Mouse (Mus musculus) left cerebral cortex, adult 8-10 months (tissue): ENCODE data around the gene Cntn4. TPM values are rescaled to one million over a fixed set of nuclear protein-coding genes. Genes with fewer than 3 reads are reported as not detected.
A peak's percentile ranks its signal among the peaks of the same experiment; 100 is the strongest.

Experiments used
- DNase-seq, 2 experiments: peaks; one replicate each; pipeline ENCODE4 v3.0.0; 2022; ENCODE audit warnings: low spot score in 2 of 2
- total RNA-seq, 4 experiments: library from RNA; stranded (reverse); gene quantifications; 2 replicates each; pipeline ENCODE4 v1.2.4; 2022

The Cntn4 gene
- total RNA-seq, 4 experiments from 2014 or later: 54.4 to 64.7 (median 60.9) TPM

GRCm38 (mm10) chr6:106454131-106454838 is 776.8 kb downstream of the Cntn4 start:
- DNase-seq: no peak

GRCm38 (mm10) chr6:106455616-106456015 is 778.2 kb downstream of the Cntn4 start:
- DNase-seq: no peak

DNA sequence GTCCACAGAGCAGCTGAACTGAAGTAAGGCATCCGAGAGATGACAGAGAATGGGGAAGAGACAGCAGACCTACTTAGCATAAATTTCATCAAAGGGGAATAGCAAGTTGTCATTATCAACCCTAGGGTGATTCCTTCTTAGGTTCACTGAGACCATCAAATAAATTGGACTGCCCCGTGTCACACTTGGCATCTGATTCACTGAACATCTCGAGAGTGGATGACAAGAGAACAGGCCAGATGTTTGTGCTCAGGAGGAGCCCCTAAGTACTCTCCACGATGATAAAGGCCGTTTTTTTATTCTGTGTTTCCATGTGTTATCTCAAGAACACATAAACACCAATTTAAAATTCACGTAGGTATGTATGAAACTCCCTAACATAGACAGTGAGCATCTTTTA is 780.7 kb downstream of the Cntn4 start:
- no peak for DNase-seq

DNA sequence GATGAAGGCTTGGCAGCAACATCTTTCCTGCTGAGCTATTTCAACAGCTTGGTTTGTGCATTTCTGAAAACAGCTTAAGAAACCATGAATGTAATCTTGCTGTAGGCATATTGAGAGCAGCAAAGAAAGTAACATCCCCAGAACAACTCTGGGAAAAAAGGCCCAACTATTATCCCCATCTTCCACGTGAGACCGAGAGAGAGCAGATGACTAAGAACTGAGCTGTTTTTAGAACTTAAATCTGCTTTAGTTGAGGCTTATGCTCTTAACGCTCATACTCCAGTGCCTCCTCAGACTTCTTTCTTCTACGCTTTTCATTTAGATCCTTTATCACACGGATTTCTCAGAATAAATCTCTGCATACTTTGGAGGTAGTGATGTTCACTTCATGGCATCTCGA is 784.9 kb downstream of the Cntn4 start:
- DNase-seq: peak in 1 of 2 experiments; percentile 16

- no peak for DNase-seq
Measured at GRCm38 (mm10) chr6:106463857-106464256, 786.4 kb downstream of the Cntn4 start.

DNA sequence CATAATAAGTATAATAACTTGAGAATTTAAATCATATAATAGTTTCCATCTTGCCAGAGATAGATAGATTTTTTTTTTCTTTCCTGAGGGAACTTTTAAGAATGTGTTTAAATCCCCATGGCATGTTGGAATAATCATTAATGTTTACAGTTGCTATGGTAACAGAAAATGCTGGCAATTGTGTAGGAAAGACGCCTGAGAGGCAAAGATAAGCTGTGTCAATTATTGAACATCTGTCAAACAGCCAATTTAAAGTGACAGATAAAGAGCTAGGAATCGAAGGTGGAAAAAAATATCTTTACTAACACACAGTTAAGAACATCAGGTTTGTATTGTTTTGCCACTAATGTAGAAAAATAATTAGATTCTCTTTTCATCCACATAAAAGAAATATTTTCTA is 788.3 kb downstream of the Cntn4 start:
- no peak for DNase-seq

DNA sequence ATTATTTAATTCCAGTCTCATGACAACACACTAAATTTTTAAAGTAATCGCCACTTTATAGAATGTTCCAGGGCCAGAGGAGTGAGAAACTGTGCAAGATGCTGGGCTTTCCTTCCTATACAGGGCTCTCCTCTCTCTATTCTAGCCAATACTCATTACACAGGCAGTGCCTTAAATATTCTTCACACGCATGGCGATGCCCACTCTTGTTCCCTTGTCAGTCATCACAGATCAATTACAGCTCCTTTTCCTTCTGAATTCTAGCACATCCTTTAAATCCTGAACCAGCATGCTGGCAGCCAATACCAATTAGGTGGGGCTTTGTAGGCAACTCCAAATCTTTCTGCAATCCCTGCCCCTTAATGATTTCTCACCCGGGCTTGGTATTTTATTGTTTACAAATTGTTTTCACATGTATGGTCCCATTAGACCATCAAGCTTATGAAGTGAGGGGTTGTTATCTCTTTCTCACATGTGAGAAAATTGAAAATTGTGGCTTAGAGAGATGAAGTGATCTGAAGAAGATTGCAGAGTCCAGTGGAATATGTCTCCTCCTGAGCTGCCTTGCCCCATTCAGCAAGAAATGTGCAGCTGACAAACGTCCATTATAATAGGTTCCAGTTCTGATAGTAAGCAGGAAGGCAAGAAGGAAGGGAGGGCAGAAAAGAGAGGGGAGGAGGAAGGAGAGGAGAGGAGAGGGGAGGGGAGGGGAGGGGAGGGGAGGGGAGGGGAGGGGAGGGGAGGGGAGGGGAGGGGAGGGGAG is 789.0 kb downstream of the Cntn4 start:
- no peak for DNase-seq

DNA sequence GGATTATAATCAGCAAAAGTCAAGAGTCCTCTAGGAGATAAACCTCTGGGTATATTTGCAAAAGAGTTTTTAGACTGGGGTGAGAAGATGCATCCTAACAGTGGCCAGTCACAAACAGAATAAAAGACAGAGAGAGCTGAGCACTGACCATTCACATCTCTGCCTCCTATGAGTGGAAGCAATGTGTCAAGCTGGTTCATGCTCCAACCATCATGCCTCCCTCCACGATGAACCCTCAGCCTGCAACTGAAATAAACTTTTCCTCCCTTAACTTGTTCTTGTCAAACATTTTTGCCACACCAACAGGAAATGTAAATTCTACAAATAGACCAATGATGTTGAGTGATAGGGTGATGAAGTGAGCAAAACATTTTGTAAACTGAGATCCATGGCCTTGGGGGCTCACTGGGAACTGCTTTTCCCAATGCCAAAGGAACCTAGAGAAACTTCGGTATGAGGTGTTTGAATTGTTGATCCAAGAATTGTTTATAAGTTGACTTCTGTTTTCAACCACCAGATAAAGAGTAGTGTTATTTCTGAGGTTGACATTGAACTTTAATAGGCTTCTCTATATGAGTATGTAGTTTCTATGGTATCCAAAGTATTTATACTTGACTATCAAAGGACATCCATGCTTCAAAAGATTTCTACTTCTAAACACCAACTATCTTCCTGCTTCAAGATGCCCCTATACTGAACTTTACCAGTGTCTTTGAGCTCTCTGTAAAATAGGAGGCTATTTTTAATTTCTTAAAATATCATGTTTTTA is 794.6 kb downstream of the Cntn4 start:
- DNase-seq: no peak

DNA sequence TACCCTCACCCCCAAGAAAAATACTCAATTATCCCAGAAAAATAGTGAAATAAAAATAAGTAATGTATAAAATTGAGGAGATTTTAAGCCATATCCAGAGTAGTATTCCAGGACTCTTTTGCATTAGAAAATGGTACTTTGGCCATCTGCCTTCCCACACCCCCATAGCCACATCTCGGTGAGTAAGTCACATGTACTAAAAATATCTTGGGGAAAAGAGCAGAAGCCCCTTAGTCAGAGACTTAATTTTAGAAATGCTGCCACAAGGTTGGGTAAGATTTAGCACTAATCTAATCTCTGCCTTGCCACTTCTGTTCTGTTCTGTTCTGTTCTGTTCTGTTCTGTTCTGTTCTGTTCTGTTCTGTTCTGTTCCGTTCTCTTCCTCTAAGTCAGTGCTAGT is 796.4 kb downstream of the Cntn4 start:
- peak in 1 of 2 experiments; percentile 57 for DNase-seq

DNA sequence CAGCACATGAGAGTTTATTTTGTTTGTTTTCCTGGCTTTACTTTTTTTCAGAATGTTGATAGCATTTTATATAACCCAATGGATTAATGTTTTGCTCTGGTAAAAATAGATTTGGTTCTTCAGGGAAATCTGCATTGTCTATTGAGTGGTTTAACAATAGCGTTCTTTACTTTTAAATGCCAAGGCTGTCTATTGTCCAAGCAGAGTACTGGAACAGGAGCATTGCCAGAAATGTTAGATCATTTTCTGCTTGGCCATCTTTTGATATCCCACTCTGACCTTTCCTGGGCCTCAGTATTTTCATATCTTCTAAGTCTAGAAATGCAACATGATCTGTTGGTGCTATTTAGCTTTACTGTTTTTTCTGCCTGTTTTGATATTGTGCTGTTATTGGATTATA is 804.1 kb downstream of the Cntn4 start:
- DNase-seq: no peak

- no peak for DNase-seq
Measured at GRCm38 (mm10) chr6:106496303-106496702, 818.8 kb downstream of the Cntn4 start.

- peak in 1 of 2 experiments; percentile 68 for DNase-seq
Measured at GRCm38 (mm10) chr6:106499166-106499565, 821.7 kb downstream of the Cntn4 start.

GRCm38 (mm10) chr6:106503961-106504360 is 826.5 kb downstream of the Cntn4 start:
- DNase-seq: peak in 1 of 2 experiments; percentile 69

- no peak for DNase-seq
Measured at GRCm38 (mm10) chr6:106520367-106520766, 842.9 kb downstream of the Cntn4 start.

GRCm38 (mm10) chr6:106543500-106543899 is 866.0 kb downstream of the Cntn4 start:
- DNase-seq: no peak

DNA sequence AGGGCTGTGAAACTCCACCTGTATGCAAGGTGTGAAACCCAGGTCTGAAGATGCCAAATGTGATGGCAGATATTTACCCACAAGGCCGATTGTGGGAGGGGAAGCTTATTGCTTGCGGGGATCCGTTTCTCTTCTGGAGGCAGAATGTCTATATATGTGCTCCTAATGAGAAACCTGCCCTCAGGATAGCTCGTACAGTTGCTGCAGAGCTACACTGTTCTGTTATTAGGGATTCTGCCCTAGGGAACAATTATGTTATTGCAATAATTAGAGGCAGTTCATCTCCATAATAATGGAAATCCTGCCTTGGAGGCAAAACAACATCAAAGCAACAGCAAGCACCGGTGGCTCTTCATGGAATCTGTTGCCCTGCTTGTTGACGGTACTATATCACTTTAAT is 884.2 kb downstream of the Cntn4 start:
- no peak for DNase-seq

DNA sequence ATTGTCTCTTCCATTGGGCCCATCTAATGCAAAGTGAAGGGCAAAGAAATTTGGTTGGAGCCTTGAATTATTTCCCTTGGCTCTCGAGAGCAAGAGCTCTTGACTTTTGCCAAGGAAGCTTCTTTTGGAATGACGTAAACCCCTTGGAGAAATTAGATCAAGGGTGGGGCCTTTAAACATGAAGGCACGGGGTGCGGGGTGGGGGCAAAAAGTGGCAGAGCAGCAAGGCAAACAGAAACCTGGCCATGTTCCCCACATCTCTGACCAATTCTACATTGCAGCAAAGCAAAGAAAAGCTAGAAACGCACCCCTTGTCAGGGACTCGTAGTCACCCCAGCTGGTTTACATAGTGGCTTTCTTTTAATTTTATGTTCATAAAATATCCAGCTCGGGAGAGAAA is 887.9 kb downstream of the Cntn4 start:
- no peak for DNase-seq

DNA sequence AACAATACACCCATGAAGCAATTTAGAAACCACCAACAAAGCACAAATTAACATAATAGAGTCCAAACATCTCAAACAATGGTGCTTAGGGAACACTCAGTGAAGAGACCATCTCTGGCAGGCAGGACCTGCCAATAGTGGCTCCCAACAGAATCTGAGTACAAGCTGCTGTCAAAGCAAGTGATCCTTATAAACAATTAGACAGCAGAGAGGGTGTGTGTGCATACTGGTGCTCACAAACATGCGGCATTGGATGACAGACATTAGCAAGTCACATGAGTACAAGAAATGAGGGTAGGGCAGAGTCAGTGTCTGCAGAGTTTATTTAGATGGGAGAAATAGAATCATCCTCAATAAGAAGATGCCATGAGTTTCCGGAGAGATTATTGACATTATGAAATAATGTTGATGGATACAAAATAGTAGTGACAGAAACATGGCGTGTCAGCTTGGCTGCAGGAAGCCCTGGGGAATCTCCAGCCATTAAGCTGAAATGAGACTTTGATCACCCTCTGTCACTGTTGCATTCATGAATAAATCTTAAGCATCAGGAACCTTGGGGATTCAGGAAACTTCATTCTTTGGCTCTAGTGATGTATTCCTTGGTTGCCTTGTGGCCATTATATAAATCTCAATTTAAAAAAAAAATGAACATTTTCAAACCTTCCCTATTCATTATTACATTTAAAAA is 888.5 kb downstream of the Cntn4 start:
- no peak for DNase-seq

DNA sequence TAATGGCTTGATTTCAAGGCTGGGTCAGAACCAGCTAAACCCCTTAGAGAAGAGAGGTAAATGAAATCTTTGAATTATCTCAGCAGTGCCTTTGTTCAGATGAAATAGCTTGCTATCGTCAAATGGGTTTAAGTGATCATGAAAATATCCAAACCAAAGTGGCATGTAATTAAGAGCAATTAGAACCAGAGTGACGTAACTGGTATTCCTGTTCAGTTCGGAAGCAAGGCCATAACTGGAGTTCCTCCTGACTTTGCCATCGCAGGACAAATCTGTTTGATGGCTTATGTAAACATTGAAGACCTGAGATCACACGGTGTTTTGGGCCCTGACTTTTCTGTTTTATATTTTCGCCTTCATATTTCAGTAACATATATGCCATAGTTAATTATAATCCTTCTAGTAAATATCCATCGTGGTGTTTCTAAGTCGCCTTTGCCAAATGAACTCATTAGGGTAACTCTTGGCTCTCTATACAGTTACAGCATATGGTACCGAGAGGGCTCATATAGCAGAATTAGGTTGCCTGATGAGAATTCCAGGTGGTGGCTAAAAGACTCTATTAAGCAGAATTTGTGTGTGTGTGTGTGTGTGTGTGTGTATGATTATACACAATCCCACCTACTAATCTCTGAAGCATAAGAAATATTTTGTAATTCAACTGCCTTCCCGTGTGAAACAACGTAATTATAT is 889.6 kb downstream of the Cntn4 start:
- DNase-seq: no peak

DNA sequence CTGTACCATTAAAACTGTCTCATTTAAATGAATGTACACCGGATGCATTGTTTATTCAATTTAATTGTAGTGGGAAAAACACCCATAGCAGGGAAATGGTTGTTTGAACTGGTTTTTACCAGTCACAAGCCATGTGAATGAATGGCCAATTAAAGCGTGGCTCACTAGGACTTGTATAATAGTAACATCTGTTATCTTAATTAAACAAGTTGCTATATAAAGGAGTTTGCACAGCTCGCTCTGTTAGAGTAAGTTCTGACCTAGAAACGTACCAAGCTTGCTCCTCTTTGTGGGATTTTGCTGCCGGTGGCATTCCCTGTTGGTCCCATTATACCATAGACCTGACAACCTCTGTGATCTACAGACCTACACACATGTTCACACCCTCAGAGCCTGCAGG is 902.7 kb downstream of the Cntn4 start:
- DNase-seq: no peak

- no peak for DNase-seq
Measured at GRCm38 (mm10) chr6:106593756-106594155, 916.3 kb downstream of the Cntn4 start.
